Mouse (Mus musculus): ENCODE measurements around the gene Olfr1535.

Gene Olfr1535

DNA sequence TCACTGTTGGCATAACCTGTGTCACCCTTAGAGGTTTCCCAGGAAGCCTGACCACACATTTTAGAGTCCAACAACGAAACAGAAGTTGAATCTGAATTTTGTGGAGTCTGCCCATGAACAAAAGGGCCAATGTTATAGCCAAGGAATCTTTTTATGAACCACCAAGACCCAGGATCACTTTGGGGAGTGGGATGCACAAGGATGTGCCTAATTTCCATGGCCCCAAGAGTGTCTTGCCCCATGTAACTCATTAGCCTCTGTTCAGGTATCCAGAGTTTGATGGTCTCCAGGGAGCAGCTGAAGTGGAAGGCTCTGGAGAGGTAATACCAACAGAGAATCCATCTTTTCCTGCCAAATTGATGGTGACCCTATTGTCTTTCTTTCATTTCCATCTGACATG lies at the start of gene Olfr1535:
Olfr1535 (minus strand) TSS at position 101 of the 400 bp plus-strand sequence.
- no peak for DNase-seq (ENCODE audit: low read depth)

- no peak for DNase-seq (ENCODE audit: low read depth)
Measured at GRCm38 (mm10) chr13:21591618-21592017, 31.9 kb upstream of the Olfr1535 start.

GRCm38 (mm10) chr13:21581659-21582058 lies 22.0 kb upstream of the Olfr1535 start, which contains the start of gene Olfr1364:
Olfr1364 (minus strand) TSS chr13:21581759.
- DNase-seq (ENCODE audit: low read depth) = no peak

DNA sequence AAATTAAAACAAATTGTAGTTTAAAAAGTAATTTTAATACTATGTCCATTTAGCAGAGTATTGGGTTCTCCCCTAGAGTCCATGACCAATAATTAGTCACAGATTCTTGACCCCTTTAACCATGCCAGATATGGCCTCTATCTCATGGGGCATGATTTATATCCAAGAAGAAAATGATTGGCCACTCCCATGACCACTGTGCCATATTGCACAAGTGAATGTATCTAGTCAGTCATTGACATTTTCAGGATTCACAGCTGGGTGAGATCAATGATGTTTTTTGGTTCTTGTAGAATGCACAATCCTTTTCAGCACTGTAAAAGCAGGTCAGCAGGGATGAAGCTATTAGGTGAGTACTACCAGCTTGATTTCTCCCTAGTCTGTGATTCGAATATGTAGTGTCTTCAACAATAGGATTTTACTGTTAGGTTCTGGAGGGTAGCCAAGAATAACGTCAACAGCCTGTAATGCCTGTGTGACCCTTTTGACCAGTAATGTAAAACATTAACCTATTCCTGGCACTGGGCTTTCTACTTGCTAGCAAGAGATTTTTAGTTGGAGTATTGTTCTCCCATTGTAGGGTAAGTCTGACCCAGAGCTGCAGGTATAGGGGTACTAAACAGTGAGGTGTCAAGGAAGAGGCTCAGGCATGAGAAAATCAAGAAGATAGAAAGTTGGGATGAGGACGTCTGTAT lies 9.1 kb downstream of the Olfr1535 start:
- no peak for DNase-seq (ENCODE audit: low read depth)

- no peak for DNase-seq (ENCODE audit: low read depth)
Measured at GRCm38 (mm10) chr13:21549487-21549886, 10.2 kb downstream of the Olfr1535 start.

- DNase-seq (ENCODE audit: low read depth) = no peak
Measured at GRCm38 (mm10) chr13:21542708-21543107, 17.0 kb downstream of the Olfr1535 start, which contains the start of gene Olfr1366. Olfr1366 (minus strand) TSS chr13:21542808.

- DNase-seq (ENCODE audit: low read depth) = peak; percentile 74
Measured at GRCm38 (mm10) chr13:21530781-21531201, 28.9 kb downstream of the Olfr1535 start, which contains the start of gene Zkscan8. Zkscan8 (minus strand) TSS chr13:21531120.

DNA sequence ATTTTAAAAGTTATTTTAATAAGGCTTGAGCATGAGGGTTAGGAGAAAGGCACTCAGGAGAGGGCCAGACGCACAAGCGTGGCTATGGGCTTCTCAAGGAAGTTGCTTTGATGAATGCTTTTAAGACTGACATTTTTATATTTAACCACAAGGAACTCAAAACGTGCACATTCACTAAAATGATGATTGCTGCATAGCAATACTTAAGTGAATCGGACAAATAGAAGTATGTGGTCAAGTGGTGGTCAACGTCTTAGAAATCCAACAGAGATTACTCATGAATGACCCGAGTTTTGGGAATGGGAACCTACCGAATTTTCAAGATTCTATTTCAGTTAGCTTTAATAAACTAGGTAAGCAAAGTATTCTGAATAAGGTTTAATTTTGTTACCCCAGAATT lies 29.6 kb downstream of the Olfr1535 start:
- no peak for DNase-seq (ENCODE audit: low read depth)

GRCm38 (mm10) chr13:21506221-21506649 lies 53.5 kb downstream of the Olfr1535 start:
- peak; percentile 77 for DNase-seq (ENCODE audit: low read depth)

Data from c-Kit-positive CD71-negative TER-119-negative erythroid progenitor cells, embryonic 14.5 days (primary cell).